In the genomic region with DNA sequence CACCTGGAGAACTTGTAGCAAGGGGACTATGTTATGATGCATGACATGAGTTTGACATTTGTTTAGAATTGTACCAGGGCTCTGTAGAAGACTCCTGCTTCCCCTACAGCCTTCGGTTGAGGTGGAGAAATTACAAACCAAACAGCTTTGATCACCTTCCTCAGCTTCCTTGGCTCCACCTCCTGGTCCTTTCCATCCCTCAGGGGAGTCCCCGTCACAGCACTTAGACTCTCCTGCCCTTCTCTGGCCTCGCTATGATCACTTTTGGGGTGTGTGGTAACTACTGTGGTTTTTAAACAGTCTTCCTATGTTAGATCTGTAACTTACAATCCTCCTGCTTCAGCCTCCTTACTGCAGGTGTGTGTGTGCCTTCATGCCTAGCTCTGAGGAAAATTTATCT, we compare ENCODE assay signal across 20 mouse cellular contexts.
DNase-seq lines count a peak whose midpoint lies in the region; ATAC-seq lines count a peak whose summit lies in the region.
"Had no signal": no experiment of that assay in that cellular context is flagged by ENCODE, and none has a peak within 500 bp of the region (broad histone marks: within the 10 kb centered on the region; RNA-seq: fewer than 3 reads in every experiment).

No protein-coding gene starts in this region.

- DNase-seq in induced T-regulatory cell, adult 2 months (ENCODE audit: low read depth), result peak; percentile 37
- DNase-seq in thymus, postnatal 0 days (ENCODE audit: low spot score), result peak; percentile 24
- peak; percentile 14 for DNase-seq in thymus, postnatal 4 days
- DNase-seq in layer of hippocampus, postnatal 36 days, result no peak
- no peak for DNase-seq in right cerebral cortex, adult 18-20 months
- DNase-seq: adrenal gland, adult 8-10 months; cerebellum, adult 11-12 months; cerebellum, adult 9-10 months; cerebellum, postnatal 25 days; gastrocnemius, postnatal 10 days; heart, adult 18-20 months; heart, postnatal 14 days had no signal

- no peaks in the 10 kb centered on the region for H3K9me3 ChIP-seq in kidney, embryonic 15.5 days (replicated peaks)
- H3K9me3 ChIP-seq: embryonic facial prominence, embryonic 13.5 days; forebrain, embryonic 12.5 days; heart, embryonic 10.5 days; hindbrain, embryonic 10.5 days had no signal

- no peak overlapping the region for H3K4me2 ChIP-seq in kidney, embryonic 15.5 days
- H3K4me2 ChIP-seq: embryonic facial prominence, embryonic 13.5 days; forebrain, embryonic 12.5 days; hindbrain, embryonic 14.5 days had no signal

- H3K4me1 ChIP-seq in kidney, embryonic 15.5 days, result no peaks in the 10 kb centered on the region

- peak; percentile 80 for ATAC-seq in CD4-positive, CD25-positive, alpha-beta regulatory T cell, adult 4 months
- ATAC-seq in kidney, embryonic 15.5 days (replicated peaks; ENCODE audit: low FRiP score), result no peak
- ATAC-seq: forebrain, embryonic 16.5 days had no signal

- WGBS in kidney, embryonic 15.5 days, result 58% methylated on average over 3 of the region's 3 CpGs

- no peaks in the 10 kb centered on the region for H3K36me3 ChIP-seq in kidney, embryonic 15.5 days
- H3K36me3 ChIP-seq: embryonic facial prominence, embryonic 13.5 days; forebrain, embryonic 12.5 days; heart, embryonic 10.5 days; hindbrain, embryonic 10.5 days had no signal

- H3K27ac ChIP-seq in kidney, embryonic 15.5 days, result no peak overlapping the region
- H3K27ac ChIP-seq: embryonic facial prominence, embryonic 13.5 days; forebrain, embryonic 12.5 days; heart, embryonic 10.5 days; hindbrain, embryonic 10.5 days; hindbrain, embryonic 14.5 days had no signal

- no peaks in the 10 kb centered on the region for H3K27me3 ChIP-seq in kidney, embryonic 15.5 days
- H3K27me3 ChIP-seq: embryonic facial prominence, embryonic 13.5 days; forebrain, embryonic 12.5 days had no signal

- no peak overlapping the region for H3K9ac ChIP-seq in kidney, embryonic 15.5 days
- H3K9ac ChIP-seq: embryonic facial prominence, embryonic 13.5 days; forebrain, embryonic 12.5 days; hindbrain, embryonic 14.5 days had no signal

- H3K4me3 ChIP-seq in kidney, embryonic 15.5 days (replicated peaks), result no peak overlapping the region
- H3K4me3 ChIP-seq: embryonic facial prominence, embryonic 13.5 days; forebrain, embryonic 12.5 days; heart, embryonic 10.5 days; hindbrain, embryonic 10.5 days had no signal

Comparison
In these comparisons a context has a peak if more than half of its experiments do, and no peak if none do; other contexts are left out.
1. DNase-seq: peak in induced T-regulatory cell, adult 2 months (single experiment), thymus, postnatal 0 days (single experiment) and thymus, postnatal 4 days (single experiment); none in layer of hippocampus, postnatal 36 days (0 of 2) and right cerebral cortex, adult 18-20 months (single experiment).